Mouse (Mus musculus): ENCODE data around the gene Qrich2. TPM values are rescaled to one million over a fixed set of nuclear protein-coding genes. Genes with fewer than 3 reads are reported as not detected.
"Not testable (repeated sequence)": the region's sequence is repeated elsewhere in the genome, so short reads cannot be mapped to it uniquely, and the experiment has no call there.

The Qrich2 gene
- total RNA-seq, 2 experiments from 2014 or later, result not detected

- no peak for ATAC-seq (replicated peaks; ENCODE audit: poor library complexity)
Observed at GRCm38 (mm10) chr11:116432127-116432526, 33.9 kb downstream of the Qrich2 start.

GRCm38 (mm10) chr11:116431428-116432077, 34.5 kb downstream of the Qrich2 start:
- no peak for ATAC-seq (replicated peaks; ENCODE audit: poor library complexity)

- no peak for ATAC-seq (replicated peaks; ENCODE audit: poor library complexity)
Observed at GRCm38 (mm10) chr11:116430723-116431427, 35.2 kb downstream of the Qrich2 start.

DNA sequence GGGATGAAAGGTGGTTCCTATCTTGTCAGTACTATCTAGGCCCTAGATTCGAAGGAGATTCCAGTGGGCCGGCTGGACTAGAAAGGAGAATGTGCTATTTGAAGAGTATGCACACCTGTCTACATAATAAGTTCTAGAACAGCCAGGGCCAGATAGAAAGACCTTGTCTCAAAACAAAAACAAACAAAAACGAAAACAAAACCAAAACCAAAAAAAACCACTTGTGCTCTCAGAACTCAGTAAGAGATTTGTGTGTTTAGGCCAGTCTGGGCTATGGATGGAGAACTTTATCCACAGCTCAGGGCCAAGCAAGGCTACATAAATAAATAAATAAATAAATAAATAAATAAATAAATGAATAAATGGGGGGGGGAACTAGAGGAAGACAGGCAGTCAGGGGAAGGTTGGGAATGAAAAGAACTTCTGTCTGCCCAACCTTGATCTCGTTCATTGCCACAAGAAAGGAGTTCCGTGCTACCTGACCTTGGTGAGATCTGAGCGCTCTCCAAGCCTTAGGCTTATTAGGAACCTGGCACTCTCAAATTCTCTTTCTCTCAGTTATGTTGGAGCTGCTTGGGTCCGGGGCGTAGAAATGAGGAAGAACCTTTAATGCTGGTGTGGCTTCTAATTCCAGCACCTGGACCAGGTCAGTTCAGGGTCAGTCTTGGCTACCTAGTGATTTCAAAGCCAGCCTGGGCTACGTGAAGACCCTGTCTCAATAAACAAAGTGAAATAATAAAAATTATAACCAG, 36.0 kb downstream of the Qrich2 start:
- no peak for ATAC-seq (replicated peaks; ENCODE audit: poor library complexity)

- no peak for ATAC-seq (replicated peaks; ENCODE audit: poor library complexity)
Observed at GRCm38 (mm10) chr11:116428872-116429859, 36.9 kb downstream of the Qrich2 start.

DNA sequence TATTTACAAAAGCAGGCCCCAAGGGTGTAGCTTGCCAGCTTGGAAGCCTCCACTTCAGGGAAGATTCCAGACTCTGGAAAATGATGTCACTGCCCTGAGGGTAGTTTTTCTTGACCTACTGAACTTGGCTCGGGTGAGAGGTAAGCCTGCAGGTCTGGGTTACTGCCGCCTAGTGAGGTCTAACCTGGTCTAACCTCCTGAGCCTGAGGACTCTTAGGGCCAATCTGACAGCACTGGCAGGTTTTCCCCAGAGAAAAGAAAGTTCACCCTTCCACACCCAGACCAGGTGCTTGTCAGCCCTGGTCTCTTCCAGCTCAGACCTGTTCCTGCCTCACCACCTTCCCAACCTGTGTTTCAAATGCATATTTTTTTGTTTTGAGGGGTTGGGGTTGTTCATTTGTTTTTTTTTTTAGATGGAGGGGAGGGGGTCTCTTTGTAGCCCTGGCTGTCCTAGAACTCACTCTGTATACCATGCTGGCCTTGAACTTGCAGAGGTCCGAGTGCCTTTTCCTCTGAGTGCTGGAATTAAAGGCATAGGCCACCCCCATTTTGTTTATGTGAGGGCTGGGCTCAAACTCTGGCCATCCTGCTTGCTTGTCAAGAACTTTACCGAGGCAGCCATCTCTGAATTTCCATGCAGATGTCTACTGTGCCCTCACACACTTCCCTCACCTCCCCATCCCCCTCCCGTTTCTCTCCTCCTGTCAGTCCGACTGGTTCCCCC, 39.0 kb downstream of the Qrich2 start:
- ATAC-seq (replicated peaks; ENCODE audit: poor library complexity), result no peak

DNA sequence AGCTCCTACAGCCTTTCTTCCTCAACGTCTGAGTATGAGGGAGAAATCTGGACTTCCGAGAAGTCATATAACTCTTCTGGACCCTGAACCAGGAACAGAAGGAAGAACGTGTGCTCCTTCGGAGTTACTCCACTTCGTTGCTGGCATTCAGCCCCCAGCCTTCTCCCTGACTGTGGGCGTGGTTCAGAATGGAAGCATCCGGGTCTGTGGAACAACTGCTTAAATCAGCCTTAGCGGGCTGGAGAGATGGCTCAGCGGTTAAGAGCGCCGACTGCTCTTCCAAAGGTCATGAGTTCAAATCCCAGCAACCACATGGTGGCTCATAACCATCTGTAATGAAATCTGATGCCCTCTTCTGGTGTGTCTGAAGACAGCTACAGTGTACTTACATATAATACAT, 39.7 kb downstream of the Qrich2 start:
- ATAC-seq (replicated peaks; ENCODE audit: poor library complexity), result not testable (repeated sequence)

GRCm38 (mm10) chr11:116424621-116425407, 41.2 kb downstream of the Qrich2 start:
- no peak for ATAC-seq (replicated peaks; ENCODE audit: poor library complexity)

- ATAC-seq (replicated peaks; ENCODE audit: poor library complexity), result peak; percentile 93
Observed at GRCm38 (mm10) chr11:116423782-116424620, 42.0 kb downstream of the Qrich2 start.

GRCm38 (mm10) chr11:116423214-116423613, 42.8 kb downstream of the Qrich2 start:
- no peak for ATAC-seq (replicated peaks; ENCODE audit: poor library complexity)

DNA sequence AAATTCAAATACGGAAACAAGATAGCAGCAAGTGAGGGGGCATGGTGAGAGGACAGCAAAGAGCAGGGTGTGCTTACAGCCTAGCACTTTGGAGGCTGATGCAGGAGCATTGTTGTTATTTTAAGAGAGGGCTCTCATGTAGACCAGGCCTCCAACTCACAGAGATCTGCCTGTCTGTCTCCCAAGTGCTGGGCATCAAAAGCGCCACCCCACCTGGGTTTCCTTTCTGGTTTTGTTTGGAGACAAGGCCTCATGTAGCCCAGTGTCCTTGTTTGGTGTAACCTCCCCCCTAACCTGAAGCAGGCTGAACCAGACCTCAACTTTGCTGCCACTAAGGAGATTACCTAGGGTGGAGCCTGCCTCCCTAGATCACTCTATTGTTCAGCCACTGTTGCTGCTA, 43.5 kb downstream of the Qrich2 start:
- no peak for ATAC-seq (replicated peaks; ENCODE audit: poor library complexity)

DNA sequence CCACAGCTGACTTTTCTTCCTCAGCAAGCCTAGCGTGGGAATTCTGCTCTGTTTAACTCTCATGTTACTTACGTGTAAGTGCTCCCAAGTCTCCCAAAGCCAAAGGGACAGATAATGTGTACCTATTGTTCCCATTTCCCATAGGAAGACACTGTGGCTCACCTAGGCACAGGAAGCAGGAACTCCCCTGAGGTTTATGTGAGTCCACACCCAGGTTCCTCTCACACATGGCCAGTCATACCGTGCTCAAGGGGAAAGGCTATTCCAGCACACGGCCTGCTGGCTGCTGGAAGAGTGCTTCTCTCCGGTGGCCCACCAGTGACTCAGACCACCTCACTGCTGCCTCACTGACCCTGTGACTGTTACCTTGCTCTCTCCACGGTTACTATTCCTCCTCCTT, 44.9 kb downstream of the Qrich2 start:
- ATAC-seq (replicated peaks; ENCODE audit: poor library complexity), result no peak

GRCm38 (mm10) chr11:116418841-116419462, 47.1 kb downstream of the Qrich2 start:
- no peak for ATAC-seq (replicated peaks; ENCODE audit: poor library complexity)

- peak; percentile 70 for ATAC-seq (replicated peaks; ENCODE audit: poor library complexity)
Observed at GRCm38 (mm10) chr11:116418194-116418840, 47.7 kb downstream of the Qrich2 start.

DNA sequence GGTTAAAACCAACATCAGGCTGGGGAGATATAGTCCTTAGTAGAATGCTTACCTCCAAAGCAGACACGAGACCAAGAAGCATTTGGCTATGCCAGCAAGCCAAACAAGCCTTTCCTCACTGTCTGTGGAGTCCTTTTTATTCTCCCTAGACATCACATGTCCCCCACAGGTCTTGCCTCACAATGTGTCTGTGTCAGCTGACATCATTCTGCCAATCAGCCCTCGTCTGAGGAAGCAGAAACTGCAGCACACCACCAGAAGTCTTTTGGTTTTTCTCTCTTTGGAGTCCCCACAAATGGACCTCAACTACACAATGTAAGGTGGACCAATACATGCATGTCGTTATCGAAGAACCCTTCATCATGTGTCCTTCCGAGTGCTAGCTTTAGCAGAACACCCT, 49.0 kb downstream of the Qrich2 start:
- no peak for ATAC-seq (replicated peaks; ENCODE audit: poor library complexity)

GRCm38 (mm10) chr11:116416196-116416943, 49.7 kb downstream of the Qrich2 start:
- ATAC-seq (replicated peaks; ENCODE audit: poor library complexity), result no peak

DNA sequence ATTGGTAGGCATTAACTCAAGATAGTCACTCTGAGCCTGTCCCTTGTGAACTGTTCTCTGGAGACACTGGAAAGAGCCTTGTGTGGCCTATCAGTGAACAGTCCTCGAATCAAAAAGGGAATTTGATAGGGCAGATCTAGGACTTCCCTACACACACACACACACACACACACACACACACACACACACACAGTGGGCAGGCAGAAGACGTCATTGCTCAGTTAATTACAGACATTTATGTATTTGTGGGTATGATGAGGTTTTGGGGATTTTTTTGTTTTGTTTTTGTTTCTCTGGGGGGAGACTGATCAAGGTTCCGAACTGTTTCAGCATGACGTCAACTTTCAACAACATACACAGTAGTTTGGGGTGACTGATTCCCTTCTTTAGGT, 52.4 kb downstream of the Qrich2 start:
- ATAC-seq (replicated peaks; ENCODE audit: poor library complexity), result 0 out of 2 replicates have a peak, but pooled peaks have one; percentile 7
